Mouse (Mus musculus): ENCODE data around the gene Abca4. TPM values are rescaled to one million over a fixed set of nuclear protein-coding genes. Genes with fewer than 3 reads are reported as not detected.

Gene Abca4
- polyA plus RNA-seq (2014; fragmentation: Nextera tagmentation; extraction: Ambion mirVana), result 0.66 and 0.75 TPM in 2 replicates

DNA sequence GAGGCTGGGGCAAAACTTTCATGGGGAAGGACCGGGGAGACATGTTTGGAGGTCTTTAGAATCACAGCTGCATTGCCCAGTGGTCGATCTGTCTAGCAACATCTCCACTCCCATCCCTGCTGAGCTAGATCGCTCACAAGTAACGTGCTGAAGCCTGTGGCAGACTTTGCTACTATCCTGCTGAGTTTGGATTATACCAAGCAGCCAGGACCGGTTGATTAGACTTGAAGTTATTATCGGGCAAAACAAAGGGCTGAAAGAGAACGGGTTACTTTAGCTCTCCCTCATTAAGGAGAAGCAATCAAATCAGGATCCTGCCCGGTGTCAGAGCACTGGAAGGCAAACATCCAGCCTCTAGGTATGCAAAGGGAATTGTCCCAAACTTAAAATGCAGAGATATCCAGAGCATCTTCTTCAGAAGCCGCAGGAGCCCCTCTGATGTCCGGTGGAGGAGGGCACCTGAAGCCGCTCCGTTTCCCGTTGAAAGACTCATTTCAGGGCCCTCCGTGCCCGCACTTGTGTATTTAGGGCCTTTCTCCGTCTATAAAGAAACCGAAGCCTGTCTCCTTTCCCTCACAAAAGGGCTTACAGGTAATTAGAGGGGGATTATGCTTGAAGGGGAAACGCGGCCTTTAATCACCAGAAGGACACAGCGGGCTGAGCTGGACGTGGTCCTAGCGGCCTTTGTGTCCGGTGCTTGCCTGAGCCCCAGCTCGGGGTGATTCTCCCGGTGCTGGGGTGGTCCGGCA lies at the start of gene Abca4:
Gene Abca4, plus strand, starts transcription at position 645 of the 749 bp plus-strand sequence.
- Histone ChIP-seq H3K4me2 (ENCODE audit: low read depth, low read length) (peak within 1 kb of the TSS; percentile 37), H3K4me1 (ENCODE audit: control insufficient read depth, insufficient read depth, low read length) (peaks cover 29% of the 10 kb centered on the region), H3K9me3 (ENCODE audit: control insufficient read depth, low read length) (no peaks in the 10 kb centered on the region), H3K4me3 (ENCODE audit: low read depth, low read length) (peak within 1 kb of the TSS; percentile 15; the same call in 1 of the 2 replicates), H3K36me3 (ENCODE audit: control insufficient read depth, insufficient read depth, low read length) (no peaks in the 10 kb centered on the region), H3K9ac (replicated peaks; ENCODE audit: low read depth, low read length) (peak within 1 kb of the TSS; percentile 51), H3K27ac (ENCODE audit: low read depth, low read length) (no peak within 1 kb of the TSS), H3K27me3 (ENCODE audit: control insufficient read depth, insufficient read depth, low read length) (no peaks in the 10 kb centered on the region; the same call in 1 of the 2 replicates)
- 6% methylated on average over 26 of the region's 26 CpGs for WGBS
- ATAC-seq (ENCODE audit: low read depth), result no peak

DNA sequence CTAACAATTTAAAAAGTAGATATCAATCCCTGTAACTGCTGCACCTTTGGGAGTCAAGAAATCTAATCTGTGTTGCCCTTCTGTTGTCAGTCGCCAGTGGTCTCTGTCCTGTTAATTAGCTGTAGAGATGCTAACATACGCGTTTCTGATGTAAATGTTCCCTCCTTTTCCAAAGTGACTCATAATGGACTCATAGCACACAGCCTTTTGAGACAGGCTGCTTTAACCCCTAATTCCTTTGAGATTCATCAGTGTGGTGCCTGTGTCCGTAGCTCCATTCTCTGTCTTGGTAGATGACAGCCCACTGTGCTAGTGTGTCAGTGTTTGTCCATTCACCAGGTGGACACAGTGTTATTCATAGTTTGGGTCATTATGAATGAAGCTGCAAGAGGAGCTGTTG lies 49.1 kb upstream of the Abca4 start:
- no peaks in the 10 kb centered on the region for H3K27me3 ChIP-seq (ENCODE audit: control insufficient read depth, insufficient read depth, low read length)
- no peak overlapping the region for H3K27ac ChIP-seq (ENCODE audit: low read depth, low read length)
- no peak overlapping the region for H3K9ac ChIP-seq (replicated peaks; ENCODE audit: low read depth, low read length)
- H3K4me3 ChIP-seq (ENCODE audit: low read depth, low read length), result no peak overlapping the region
- no peak for ATAC-seq (ENCODE audit: low read depth)
- no peaks in the 10 kb centered on the region for H3K36me3 ChIP-seq (ENCODE audit: control insufficient read depth, insufficient read depth, low read length)
- no peaks in the 10 kb centered on the region for H3K9me3 ChIP-seq (ENCODE audit: control insufficient read depth, low read length)
- WGBS, result 63% methylated on average over 4 of the region's 4 CpGs
- H3K4me2 ChIP-seq (ENCODE audit: low read depth, low read length), result no peak overlapping the region
- H3K4me1 ChIP-seq (ENCODE audit: control insufficient read depth, insufficient read depth, low read length), result no peaks in the 10 kb centered on the region

DNA sequence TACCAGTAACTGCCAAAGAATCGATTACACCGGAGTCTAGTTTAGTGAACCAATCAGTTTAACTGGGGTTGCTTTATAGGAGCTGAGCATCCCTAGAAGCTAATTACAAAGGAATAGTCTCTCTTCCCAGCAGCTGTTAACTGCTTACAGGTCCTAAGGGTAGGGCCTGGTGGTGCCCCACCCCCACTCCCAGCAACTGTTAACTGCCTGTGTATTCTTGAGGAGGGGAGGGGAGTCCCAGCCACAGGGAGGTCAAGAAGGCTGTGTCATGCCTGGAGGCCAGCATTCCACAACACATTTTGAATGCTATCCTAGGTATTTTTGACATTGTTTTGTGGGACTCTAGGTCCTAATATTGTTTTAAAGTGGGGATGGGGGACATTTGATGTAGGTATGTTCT lies 44.3 kb upstream of the Abca4 start:
- no peaks in the 10 kb centered on the region for H3K36me3 ChIP-seq (ENCODE audit: control insufficient read depth, insufficient read depth, low read length)
- no peak overlapping the region for H3K4me2 ChIP-seq (ENCODE audit: low read depth, low read length)
- no peak overlapping the region for H3K27ac ChIP-seq (ENCODE audit: low read depth, low read length)
- no peaks in the 10 kb centered on the region for H3K4me1 ChIP-seq (ENCODE audit: control insufficient read depth, insufficient read depth, low read length)
- H3K27me3 ChIP-seq (ENCODE audit: control insufficient read depth, insufficient read depth, low read length), result no peaks in the 10 kb centered on the region
- H3K9ac ChIP-seq (replicated peaks; ENCODE audit: low read depth, low read length), result no peak overlapping the region
- no peak overlapping the region for H3K4me3 ChIP-seq (ENCODE audit: low read depth, low read length)
- 0 out of 2 replicates have a peak, but pooled peaks have one; percentile 41 for ATAC-seq (ENCODE audit: low read depth)
- 24% methylated on average over 2 of the region's 2 CpGs for WGBS
- H3K9me3 ChIP-seq (ENCODE audit: control insufficient read depth, low read length), result no peaks in the 10 kb centered on the region

GRCm38 (mm10) chr3:122001568-122001967 lies 42.7 kb upstream of the Abca4 start:
- H3K9me3 ChIP-seq (ENCODE audit: control insufficient read depth, low read length), result no peaks in the 10 kb centered on the region
- no peak overlapping the region for H3K9ac ChIP-seq (replicated peaks; ENCODE audit: low read depth, low read length)
- no peak overlapping the region for H3K4me2 ChIP-seq (ENCODE audit: low read depth, low read length)
- 81% methylated on average over 6 of the region's 6 CpGs for WGBS
- no peak for ATAC-seq (ENCODE audit: low read depth)
- no peak overlapping the region for H3K27ac ChIP-seq (ENCODE audit: low read depth, low read length)
- H3K4me3 ChIP-seq (ENCODE audit: low read depth, low read length), result no peak overlapping the region
- no peaks in the 10 kb centered on the region for H3K4me1 ChIP-seq (ENCODE audit: control insufficient read depth, insufficient read depth, low read length)
- H3K36me3 ChIP-seq (ENCODE audit: control insufficient read depth, insufficient read depth, low read length), result no peaks in the 10 kb centered on the region
- H3K27me3 ChIP-seq (ENCODE audit: control insufficient read depth, insufficient read depth, low read length), result no peaks in the 10 kb centered on the region

GRCm38 (mm10) chr3:122009818-122010217 lies 34.4 kb upstream of the Abca4 start:
- no peak overlapping the region for H3K4me3 ChIP-seq (ENCODE audit: low read depth, low read length)
- no peaks in the 10 kb centered on the region for H3K27me3 ChIP-seq (ENCODE audit: control insufficient read depth, insufficient read depth, low read length)
- H3K36me3 ChIP-seq (ENCODE audit: control insufficient read depth, insufficient read depth, low read length), result no peaks in the 10 kb centered on the region
- H3K9me3 ChIP-seq (ENCODE audit: control insufficient read depth, low read length), result no peaks in the 10 kb centered on the region
- no peak overlapping the region for H3K4me2 ChIP-seq (ENCODE audit: low read depth, low read length)
- WGBS, result 85% methylated on average over 5 of the region's 5 CpGs
- H3K4me1 ChIP-seq (ENCODE audit: control insufficient read depth, insufficient read depth, low read length), result no peaks in the 10 kb centered on the region
- no peak overlapping the region for H3K27ac ChIP-seq (ENCODE audit: low read depth, low read length)
- no peak for ATAC-seq (ENCODE audit: low read depth)
- H3K9ac ChIP-seq (replicated peaks; ENCODE audit: low read depth, low read length), result no peak overlapping the region

- H3K27ac ChIP-seq (ENCODE audit: low read depth, low read length), result no peak overlapping the region
- H3K36me3 ChIP-seq (ENCODE audit: control insufficient read depth, insufficient read depth, low read length), result no peaks in the 10 kb centered on the region
- no peaks in the 10 kb centered on the region for H3K9me3 ChIP-seq (ENCODE audit: control insufficient read depth, low read length)
- H3K27me3 ChIP-seq (ENCODE audit: control insufficient read depth, insufficient read depth, low read length), result no peaks in the 10 kb centered on the region
- H3K4me1 ChIP-seq (ENCODE audit: control insufficient read depth, insufficient read depth, low read length), result no peaks in the 10 kb centered on the region
- no peak overlapping the region for H3K4me3 ChIP-seq (ENCODE audit: low read depth, low read length)
- H3K9ac ChIP-seq (replicated peaks; ENCODE audit: low read depth, low read length), result no peak overlapping the region
- no peak for ATAC-seq (ENCODE audit: low read depth)
- WGBS, result 90% methylated on average over 5 of the region's 5 CpGs
- H3K4me2 ChIP-seq (ENCODE audit: low read depth, low read length), result no peak overlapping the region
Measured at GRCm38 (mm10) chr3:122010292-122010691, 34.0 kb upstream of the Abca4 start.

DNA sequence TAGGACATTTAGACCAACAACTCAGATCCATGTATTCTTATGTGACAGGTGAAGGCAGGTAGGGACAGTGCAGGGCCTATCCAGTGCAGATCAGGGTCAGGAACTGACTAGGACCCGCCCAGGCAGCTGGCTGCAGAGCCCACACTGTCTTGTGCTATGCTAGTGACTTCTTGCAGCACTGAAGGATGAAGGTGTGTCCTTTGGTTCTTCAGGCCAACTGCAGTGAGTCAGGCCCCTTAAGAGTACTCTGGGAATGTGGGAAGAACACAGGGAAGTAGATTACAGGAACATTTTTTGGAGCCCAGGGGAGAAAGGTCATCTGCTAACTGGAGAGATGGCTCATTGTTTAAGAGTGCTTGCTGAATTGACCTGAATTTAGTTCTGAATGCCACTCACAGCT lies 31.8 kb upstream of the Abca4 start:
- no peaks in the 10 kb centered on the region for H3K36me3 ChIP-seq (ENCODE audit: control insufficient read depth, insufficient read depth, low read length)
- H3K4me3 ChIP-seq (ENCODE audit: low read depth, low read length), result no peak overlapping the region
- WGBS, result 81% methylated on average over 1 of the region's 1 CpGs
- H3K4me1 ChIP-seq (ENCODE audit: control insufficient read depth, insufficient read depth, low read length), result no peaks in the 10 kb centered on the region
- H3K4me2 ChIP-seq (ENCODE audit: low read depth, low read length), result no peak overlapping the region
- H3K27ac ChIP-seq (ENCODE audit: low read depth, low read length), result no peak overlapping the region
- no peak for ATAC-seq (ENCODE audit: low read depth)
- H3K27me3 ChIP-seq (ENCODE audit: control insufficient read depth, insufficient read depth, low read length), result no peaks in the 10 kb centered on the region
- no peak overlapping the region for H3K9ac ChIP-seq (replicated peaks; ENCODE audit: low read depth, low read length)
- H3K9me3 ChIP-seq (ENCODE audit: control insufficient read depth, low read length), result no peaks in the 10 kb centered on the region

- WGBS, result 96% methylated on average over 7 of the region's 7 CpGs
- Histone ChIP-seq H3K4me2 (ENCODE audit: low read depth, low read length) (no peak overlapping the region), H3K27ac (ENCODE audit: low read depth, low read length) (no peak overlapping the region)
Measured at GRCm38 (mm10) chr3:122018421-122018820, 25.8 kb upstream of the Abca4 start.

GRCm38 (mm10) chr3:122019159-122019558 lies 25.1 kb upstream of the Abca4 start:
- Histone ChIP-seq H3K4me3 (ENCODE audit: low read depth, low read length) (no peak overlapping the region), H3K4me2 (ENCODE audit: low read depth, low read length) (no peak overlapping the region), H3K27ac (ENCODE audit: low read depth, low read length) (no peak overlapping the region), H3K4me1 (ENCODE audit: control insufficient read depth, insufficient read depth, low read length) (no peaks in the 10 kb centered on the region), H3K9me3 (ENCODE audit: control insufficient read depth, low read length) (no peaks in the 10 kb centered on the region), H3K9ac (replicated peaks; ENCODE audit: low read depth, low read length) (no peak overlapping the region), H3K27me3 (ENCODE audit: control insufficient read depth, insufficient read depth, low read length) (no peaks in the 10 kb centered on the region), H3K36me3 (ENCODE audit: control insufficient read depth, insufficient read depth, low read length) (no peaks in the 10 kb centered on the region)
- no peak for ATAC-seq (ENCODE audit: low read depth)
- 90% methylated on average over 5 of the region's 5 CpGs for WGBS

More at GRCm38 (mm10) chr3:122018421-122018820, 25.8 kb upstream of the Abca4 start:
- Histone ChIP-seq H3K36me3 (ENCODE audit: control insufficient read depth, insufficient read depth, low read length) (no peaks in the 10 kb centered on the region), H3K4me1 (ENCODE audit: control insufficient read depth, insufficient read depth, low read length) (no peaks in the 10 kb centered on the region), H3K27me3 (ENCODE audit: control insufficient read depth, insufficient read depth, low read length) (no peaks in the 10 kb centered on the region), H3K4me3 (ENCODE audit: low read depth, low read length) (no peak overlapping the region), H3K9me3 (ENCODE audit: control insufficient read depth, low read length) (no peaks in the 10 kb centered on the region), H3K9ac (replicated peaks; ENCODE audit: low read depth, low read length) (no peak overlapping the region)
- ATAC-seq (ENCODE audit: low read depth), result no peak

Data from neural tube, embryonic 14.5 days (tissue).